Mouse (Mus musculus) embryonic fibroblast, embryonic 13.5 days (primary cell): ENCODE results near the gene Slc35f1.

Experiments used
- CTCF ChIP-seq: IDR thresholded peaks from 2 replicates; pipeline ENCODE4 v1.5.1; 2011; ENCODE audit warnings: mild to moderate bottlenecking, control low read depth, low read length, moderate library complexity, borderline replicate concordance; ENCODE audit not compliant: insufficient read depth
- POLR2A ChIP-seq: IDR thresholded peaks from 2 replicates; pipeline ENCODE4 v1.6.1; 2011; ENCODE audit warnings: low read depth, mild to moderate bottlenecking, control low read depth, low read length, moderate library complexity

DNA sequence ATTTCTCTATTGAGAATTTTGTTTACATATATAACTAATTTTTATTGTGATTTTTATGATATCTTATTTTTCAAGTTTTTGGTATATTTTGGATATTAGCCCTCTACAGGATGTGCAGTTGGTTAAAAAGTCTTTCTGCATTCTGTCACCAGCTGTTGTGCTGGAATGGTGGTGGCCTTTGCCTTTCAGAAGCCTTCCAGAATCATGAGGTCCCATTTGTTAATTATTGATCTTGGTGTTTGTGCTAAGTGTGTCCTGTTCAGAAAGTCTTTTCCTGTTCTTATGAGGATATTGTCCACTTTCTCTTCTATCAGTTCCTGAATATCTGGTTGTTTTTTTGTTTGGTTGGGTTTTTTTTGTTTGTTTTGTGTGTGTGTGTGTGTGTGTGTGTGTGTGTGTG is 362.2 kb downstream of the Slc35f1 start:
- no peak for TF ChIP-seq CTCF
- no peak for TF ChIP-seq POLR2A
